In the genomic region with DNA sequence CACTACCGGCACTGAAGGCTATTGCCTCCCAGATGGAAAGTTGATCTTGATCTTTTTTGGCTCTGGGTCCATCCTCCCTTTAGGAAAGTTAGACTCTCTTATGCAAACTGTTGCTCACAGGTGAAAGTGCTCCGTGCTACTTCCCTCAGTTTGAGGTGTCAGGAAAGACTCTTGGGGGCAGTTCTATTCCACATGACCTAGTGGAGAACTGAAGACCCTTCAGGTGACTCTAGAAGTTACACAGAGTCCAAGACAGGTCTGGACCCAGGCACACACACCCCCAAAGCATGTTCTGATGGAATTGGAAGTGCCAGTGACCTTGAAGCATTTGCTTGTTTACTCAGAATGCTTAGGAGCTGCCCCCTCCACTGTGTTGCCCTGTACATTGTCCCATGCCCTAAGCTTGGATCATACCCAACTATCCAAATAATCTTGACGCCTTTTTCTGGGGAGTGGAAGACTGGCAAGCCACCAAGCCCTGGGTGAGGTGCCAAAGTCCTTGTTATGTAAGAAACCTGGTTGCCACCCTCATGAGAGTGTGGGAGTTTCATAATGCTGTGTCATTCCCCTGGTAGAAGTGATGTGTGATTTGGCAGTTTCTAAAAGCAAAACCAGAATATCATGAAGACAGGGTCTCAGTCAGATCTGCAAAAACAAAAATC, we compare ENCODE assay signal across 8 mouse cellular contexts. TPM values are rescaled to one million over a fixed set of nuclear protein-coding genes. Genes with fewer than 3 reads are reported as not detected.
DNase-seq lines count a peak whose midpoint lies in the region; ATAC-seq lines count a peak whose summit lies in the region.

No protein-coding gene starts in this region.

- H3K27ac ChIP-seq in embryonic facial prominence, embryonic 14.5 days (replicated peaks; ENCODE audit: low read depth, low read length), result no peak overlapping the region
- no peak overlapping the region for H3K27ac ChIP-seq in embryonic facial prominence, embryonic 10.5 days (replicated peaks)

- no peak overlapping the region for H3K9ac ChIP-seq in embryonic facial prominence, embryonic 14.5 days (ENCODE audit: low read depth, low read length)

- WGBS in embryonic facial prominence, embryonic 14.5 days, result 56% methylated on average over 3 of the region's 3 CpGs
- 82% methylated on average over 3 of the region's 3 CpGs for WGBS in embryonic facial prominence, embryonic 10.5 days

- no peaks in the 10 kb centered on the region for H3K4me1 ChIP-seq in embryonic facial prominence, embryonic 14.5 days (ENCODE audit: control insufficient read depth, insufficient read depth, low read length)
- H3K4me1 ChIP-seq in embryonic facial prominence, embryonic 10.5 days, result no peaks in the 10 kb centered on the region

- no peaks in the 10 kb centered on the region for H3K9me3 ChIP-seq in embryonic facial prominence, embryonic 14.5 days (ENCODE audit: control insufficient read depth, low read length)
- no peaks in the 10 kb centered on the region for H3K9me3 ChIP-seq in embryonic facial prominence, embryonic 10.5 days

- H3K4me3 ChIP-seq in embryonic facial prominence, embryonic 14.5 days (ENCODE audit: low read depth, low read length), result no peak overlapping the region
- H3K4me3 ChIP-seq in embryonic facial prominence, embryonic 10.5 days, result no peak overlapping the region

- no peaks in the 10 kb centered on the region for H3K36me3 ChIP-seq in embryonic facial prominence, embryonic 14.5 days (ENCODE audit: control insufficient read depth, insufficient read depth, low read length)
- no peaks in the 10 kb centered on the region for H3K36me3 ChIP-seq in embryonic facial prominence, embryonic 10.5 days (replicated peaks)

- H3K27me3 ChIP-seq in embryonic facial prominence, embryonic 14.5 days (replicated peaks; ENCODE audit: control insufficient read depth, insufficient read depth, low read length), result no peaks in the 10 kb centered on the region
- H3K27me3 ChIP-seq in embryonic facial prominence, embryonic 10.5 days (replicated peaks; ENCODE audit: low read depth, poor library complexity, severe bottlenecking), result no peaks in the 10 kb centered on the region

- ATAC-seq in embryonic facial prominence, embryonic 14.5 days (ENCODE audit: low read depth), result no peak

- peak; percentile 8 for DNase-seq in embryonic facial prominence, embryonic 14.5 days (ENCODE audit: low spot score)
- no peak for DNase-seq in embryonic facial prominence, embryonic 10.5 days (ENCODE audit: low spot score)
- peak; percentile 10 for DNase-seq in 416B (ENCODE audit: low read depth)
- peak; percentile 66 to 81 for DNase-seq in heart, adult 9 months (ENCODE audit: low spot score in 2 of 2)
- peak; percentile 12 to 40 for DNase-seq in left cerebral cortex, postnatal 25 days (ENCODE audit: low spot score in 2 of 2)
- no peak for DNase-seq in MN1 (ENCODE audit: low spot score)
- DNase-seq in spleen, adult 12 weeks (ENCODE audit: low spot score), result no peak
- no peak for DNase-seq in embryo, embryonic 11 days

- intact Hi-C loops in left cerebral cortex, postnatal 25 days (cut with DNase I), result no loop called here

- no peak overlapping the region for H3K4me2 ChIP-seq in embryonic facial prominence, embryonic 14.5 days (ENCODE audit: low read depth, low read length)

RNA-seq across cellular contexts. Expression of gene Nampt, which starts 51.1 kb away (rescaled TPM):
- polyA plus RNA-seq in embryonic facial prominence, embryonic 14.5 days (2014; fragmentation: Nextera tagmentation; extraction: Ambion mirVana), result 24.9 and 26.6 TPM in 2 replicates
- polyA plus RNA-seq in embryonic facial prominence, embryonic 10.5 days (2016; fragmentation: Nextera tagmentation; extraction: Ambion mirVana), result 37.6 and 39.6 TPM in 2 replicates
- total RNA-seq in left cerebral cortex, postnatal 25 days (2021), result 10 to 100 TPM; 30.7 to 36.9 TPM

Comparison
In these comparisons a context has a peak if more than half of its experiments do, and no peak if none do; other contexts are left out.
1. DNase-seq: peak in embryonic facial prominence, embryonic 14.5 days (single experiment), 416B (single experiment), heart, adult 9 months (2 of 2) and left cerebral cortex, postnatal 25 days (2 of 2); none in embryonic facial prominence, embryonic 10.5 days (single experiment), MN1 (single experiment), spleen, adult 12 weeks (single experiment) and embryo, embryonic 11 days (single experiment).